Mouse (Mus musculus) forebrain, embryonic 12.5 days (tissue): Measurements from ENCODE around the gene Galnt18. TPM values are rescaled to one million over a fixed set of nuclear protein-coding genes. Genes with fewer than 3 reads are reported as not detected.

Experiments used
- ATAC-seq: fragments of 200-750 bp; cut with Nextera tagmentation; 2 replicates; pipeline ENCODE4 v1.8.0; 2017; ENCODE audit warnings: moderate TSS enrichment; ENCODE audit not compliant: low FRiP score
- H3K27ac ChIP-seq: fragments of 300-500 bp; sonication (generic); 2 replicates; pipeline ENCODE4 v1.5.1; 2016; ENCODE audit warnings: mild to moderate bottlenecking
- H3K27me3 ChIP-seq: fragments of 300-500 bp; sonication (generic); 2 replicates; pipeline ENCODE4 v1.6.1; 2016; ENCODE audit warnings: mild to moderate bottlenecking
- H3K36me3 ChIP-seq: fragments of 300-500 bp; sonication (generic); replicated peaks from 2 replicates; pipeline ENCODE4 v1.6.1; 2016; ENCODE audit warnings: mild to moderate bottlenecking
- H3K4me1 ChIP-seq: fragments of 300-500 bp; sonication (generic); 2 replicates; pipeline ENCODE4 v1.6.1; 2016
- H3K4me2 ChIP-seq: fragments of 300-500 bp; sonication (generic); 2 replicates; pipeline ENCODE4 v1.6.1; 2016; ENCODE audit warnings: mild to moderate bottlenecking, moderate library complexity
- H3K4me3 ChIP-seq: fragments of 300-500 bp; sonication (generic); replicated peaks from 2 replicates; pipeline ENCODE4 v1.5.1; 2016; ENCODE audit warnings: mild to moderate bottlenecking
- H3K9ac ChIP-seq: fragments of 300-500 bp; sonication (generic); 2 replicates; pipeline ENCODE4 v1.6.1; 2016; ENCODE audit warnings: mild to moderate bottlenecking
- H3K9me3 ChIP-seq: fragments of 300-500 bp; sonication (generic); 2 replicates; pipeline ENCODE4 v1.6.1; 2016
- WGBS: fragments of 180-500 bp; shearing (Covaris S2); methylation state at CpG from one replicate; pipeline ENCODE4 v1.1.7; 2016; 5-methylcytosine and 5-hydroxymethylcytosine counted together
- polyA plus RNA-seq: library from polyadenylated mRNA; unstranded; fragments of >200 nt; fragmentation: Nextera tagmentation; extraction: Ambion mirVana; gene quantifications from 2 replicates; pipeline ENCODE4 v1.2.1, GENCODE M21; 2016

The Galnt18 gene
- polyA plus RNA-seq, 1 experiment from 2014 or later = 5.6 TPM

- WGBS = 88% methylated on average over 2 of the region's 2 CpGs
- H3K36me3 ChIP-seq = no peaks in the 10 kb centered on the region
- H3K27ac ChIP-seq = no peak overlapping the region
- H3K4me3 ChIP-seq = no peak overlapping the region
- H3K4me2 ChIP-seq = no peak overlapping the region
- H3K27me3 ChIP-seq = no peaks in the 10 kb centered on the region
- H3K4me1 ChIP-seq = peaks cover 12% of the 10 kb centered on the region
- ATAC-seq = no peak
- no peaks in the 10 kb centered on the region for H3K9me3 ChIP-seq
- no peak overlapping the region for H3K9ac ChIP-seq
Observed at GRCm38 (mm10) chr7:111604578-111605208, 175.1 kb downstream of the Galnt18 start.

GRCm38 (mm10) chr7:111603186-111603585 is 176.6 kb downstream of the Galnt18 start:
- no peak overlapping the region for H3K4me3 ChIP-seq
- WGBS = 86% methylated on average over 4 of the region's 4 CpGs

DNA sequence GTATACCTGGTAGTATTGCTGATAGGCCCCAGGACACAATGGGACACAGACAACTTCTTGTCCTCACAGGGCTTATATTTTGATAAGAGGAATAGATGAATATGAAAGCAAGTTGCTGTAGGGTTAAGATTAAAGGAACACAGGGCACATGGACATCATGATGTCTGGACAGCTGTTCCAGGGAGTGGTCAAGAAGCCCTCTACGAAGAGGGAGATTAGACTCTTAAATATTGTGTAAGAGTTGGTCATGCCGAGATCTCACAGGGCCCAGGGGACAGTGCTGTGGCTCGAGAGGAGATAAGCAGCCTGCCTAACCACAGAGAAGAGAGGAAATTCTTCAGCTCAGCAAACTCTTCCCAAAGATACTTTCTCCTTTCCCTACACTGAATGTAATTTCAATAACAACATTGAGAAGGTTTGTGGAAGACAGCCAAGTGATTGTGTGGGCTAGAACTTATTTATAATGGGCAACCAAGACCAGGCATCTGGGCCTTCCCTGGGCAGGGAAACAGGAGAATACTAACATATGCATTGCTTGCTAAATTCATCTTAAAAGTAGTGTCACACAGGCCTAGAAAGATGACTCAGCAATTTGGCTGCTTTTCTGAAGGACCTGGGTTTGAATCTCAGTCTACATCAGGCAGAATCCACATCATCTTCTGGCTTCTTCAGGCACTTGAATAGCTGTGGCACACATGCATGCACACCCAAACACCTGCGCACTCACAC is 178.3 kb downstream of the Galnt18 start:
- H3K4me2 ChIP-seq = no peak overlapping the region
- no peaks in the 10 kb centered on the region for H3K36me3 ChIP-seq
- H3K4me3 ChIP-seq = no peak overlapping the region
- no peaks in the 10 kb centered on the region for H3K27me3 ChIP-seq
- H3K9me3 ChIP-seq = no peaks in the 10 kb centered on the region
- H3K9ac ChIP-seq = no peak overlapping the region
- H3K4me1 ChIP-seq = peaks cover 12% of the 10 kb centered on the region
- no peak for ATAC-seq
- 0 out of 2 replicates have a peak overlapping the region, but pooled peaks have one; percentile 19 for H3K27ac ChIP-seq
- 88% methylated on average over 4 of the region's 4 CpGs for WGBS

More at GRCm38 (mm10) chr7:111603186-111603585, 176.6 kb downstream of the Galnt18 start:
- Histone ChIP-seq H3K27me3 (no peaks in the 10 kb centered on the region), H3K36me3 (no peaks in the 10 kb centered on the region), H3K4me1 (peaks cover 12% of the 10 kb centered on the region), H3K27ac (no peak overlapping the region), H3K4me2 (no peak overlapping the region), H3K9ac (no peak overlapping the region), H3K9me3 (no peaks in the 10 kb centered on the region)
- no peak for ATAC-seq

- no peak overlapping the region for H3K9ac ChIP-seq
- WGBS = 21% methylated on average over 6 of the region's 6 CpGs
- H3K4me1 ChIP-seq = peaks cover 12% of the 10 kb centered on the region
- H3K36me3 ChIP-seq = no peaks in the 10 kb centered on the region
- peak; percentile 77; the same call in 1 of the 2 replicates for ATAC-seq
- H3K27me3 ChIP-seq = no peaks in the 10 kb centered on the region
- H3K27ac ChIP-seq = peak overlapping the region; percentile 61; the same call in 1 of the 2 replicates
- no peaks in the 10 kb centered on the region for H3K9me3 ChIP-seq
- H3K4me3 ChIP-seq = no peak overlapping the region
- no peak overlapping the region for H3K4me2 ChIP-seq
Observed at GRCm38 (mm10) chr7:111600756-111601155, 179.0 kb downstream of the Galnt18 start.

DNA sequence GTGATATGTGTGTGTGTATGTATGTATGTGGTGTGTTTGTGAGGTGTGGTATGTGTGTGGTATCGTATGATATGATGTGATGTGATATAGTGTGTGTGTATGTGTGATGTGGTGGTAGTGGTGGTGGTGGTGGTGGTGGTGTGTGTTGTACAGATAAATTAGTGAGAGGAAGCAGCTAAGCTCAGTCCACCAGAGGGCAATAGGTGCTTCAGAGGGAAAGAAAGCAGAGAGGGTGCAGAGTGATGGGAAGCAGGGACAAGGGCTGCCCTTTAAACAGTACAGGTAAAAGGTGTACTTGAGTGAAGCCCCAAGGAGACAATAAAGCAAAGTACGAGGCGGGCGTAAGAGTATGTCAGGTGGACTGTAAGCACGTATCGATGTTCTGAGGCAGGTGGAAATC is 186.1 kb downstream of the Galnt18 start:
- no peaks in the 10 kb centered on the region for H3K4me1 ChIP-seq
- H3K4me3 ChIP-seq = no peak overlapping the region
- WGBS = 91% methylated on average over 6 of the region's 6 CpGs
- no peaks in the 10 kb centered on the region for H3K27me3 ChIP-seq
- H3K4me2 ChIP-seq = no peak overlapping the region
- no peaks in the 10 kb centered on the region for H3K9me3 ChIP-seq
- H3K27ac ChIP-seq = no peak overlapping the region
- H3K36me3 ChIP-seq = no peaks in the 10 kb centered on the region
- ATAC-seq = no peak
- no peak overlapping the region for H3K9ac ChIP-seq

DNA sequence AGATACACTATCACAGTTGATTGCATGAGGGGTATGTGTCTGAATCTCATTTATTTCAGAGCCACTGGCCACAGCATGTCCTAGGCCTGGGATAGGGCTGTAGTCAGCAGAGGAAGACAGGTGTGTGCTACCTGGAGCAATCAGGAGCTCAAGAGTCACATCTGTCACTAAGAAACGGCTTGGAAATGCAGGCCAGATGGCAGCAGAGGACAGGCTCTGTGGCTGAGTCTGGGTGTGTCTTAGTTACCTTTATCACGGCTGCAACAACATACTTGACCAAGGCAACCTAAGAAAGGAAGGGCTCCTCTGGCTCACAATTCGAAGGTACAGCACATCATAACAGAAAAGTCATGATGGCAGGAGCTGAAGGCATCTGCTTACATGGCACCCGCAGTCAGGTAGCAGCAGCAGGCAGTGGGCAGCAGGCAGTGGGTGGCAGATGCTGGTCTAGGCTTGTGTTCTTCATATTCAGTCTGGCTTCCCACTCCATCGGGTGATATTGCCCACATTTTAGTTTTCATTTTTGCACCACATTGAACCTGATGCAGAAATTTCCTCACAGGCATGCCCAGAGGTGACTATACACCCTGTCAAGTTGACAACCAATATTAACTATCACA is 190.2 kb downstream of the Galnt18 start:
- Histone ChIP-seq H3K4me3 (no peak overlapping the region), H3K9me3 (no peaks in the 10 kb centered on the region), H3K27me3 (no peaks in the 10 kb centered on the region), H3K9ac (no peak overlapping the region), H3K4me2 (no peak overlapping the region), H3K36me3 (no peaks in the 10 kb centered on the region), H3K4me1 (peaks cover 2% of the 10 kb centered on the region; the same call in 1 of the 2 replicates), H3K27ac (no peak overlapping the region)
- no peak for ATAC-seq
- 86% methylated on average over 5 of the region's 5 CpGs for WGBS

- WGBS = 58% methylated on average over 4 of the region's 4 CpGs
- no peak overlapping the region for H3K9ac ChIP-seq
- H3K4me2 ChIP-seq = no peak overlapping the region
- peaks cover 2% of the 10 kb centered on the region; the same call in 1 of the 2 replicates for H3K4me1 ChIP-seq
- no peaks in the 10 kb centered on the region for H3K27me3 ChIP-seq
- no peak overlapping the region for H3K4me3 ChIP-seq
- no peaks in the 10 kb centered on the region for H3K36me3 ChIP-seq
- H3K27ac ChIP-seq = no peak overlapping the region
- no peak for ATAC-seq
- no peaks in the 10 kb centered on the region for H3K9me3 ChIP-seq
Observed at GRCm38 (mm10) chr7:111588291-111588781, 191.4 kb downstream of the Galnt18 start.

- Histone ChIP-seq H3K4me2 (no peak overlapping the region), H3K27me3 (no peaks in the 10 kb centered on the region), H3K4me1 (peaks cover 7% of the 10 kb centered on the region), H3K9me3 (no peaks in the 10 kb centered on the region), H3K36me3 (no peaks in the 10 kb centered on the region), H3K4me3 (no peak overlapping the region), H3K9ac (no peak overlapping the region), H3K27ac (no peak overlapping the region)
- WGBS = 45% methylated on average over 6 of the region's 6 CpGs
- ATAC-seq = peak; percentile 51; the same call in 1 of the 2 replicates
Observed at GRCm38 (mm10) chr7:111580547-111580946, 199.2 kb downstream of the Galnt18 start.

GRCm38 (mm10) chr7:111575096-111575495 is 204.7 kb downstream of the Galnt18 start:
- H3K27me3 ChIP-seq = no peaks in the 10 kb centered on the region
- no peak for ATAC-seq
- H3K9me3 ChIP-seq = no peaks in the 10 kb centered on the region
- WGBS = 85% methylated on average over 2 of the region's 2 CpGs
- H3K27ac ChIP-seq = no peak overlapping the region
- no peak overlapping the region for H3K4me2 ChIP-seq
- no peak overlapping the region for H3K4me3 ChIP-seq
- H3K9ac ChIP-seq = no peak overlapping the region
- H3K4me1 ChIP-seq = peaks cover 19% of the 10 kb centered on the region; the same call in 1 of the 2 replicates
- no peaks in the 10 kb centered on the region for H3K36me3 ChIP-seq

GRCm38 (mm10) chr7:111572336-111572735 is 207.4 kb downstream of the Galnt18 start:
- Histone ChIP-seq H3K9ac (no peak overlapping the region), H3K27ac (no peak overlapping the region), H3K4me1 (peaks cover 19% of the 10 kb centered on the region; the same call in 1 of the 2 replicates), H3K9me3 (no peaks in the 10 kb centered on the region), H3K27me3 (no peaks in the 10 kb centered on the region), H3K4me2 (no peak overlapping the region), H3K4me3 (no peak overlapping the region), H3K36me3 (no peaks in the 10 kb centered on the region)
- no peak for ATAC-seq
- 87% methylated on average over 2 of the region's 2 CpGs for WGBS

GRCm38 (mm10) chr7:111566838-111567237 is 212.9 kb downstream of the Galnt18 start:
- no peaks in the 10 kb centered on the region for H3K36me3 ChIP-seq
- no peak overlapping the region for H3K9ac ChIP-seq
- no peaks in the 10 kb centered on the region for H3K9me3 ChIP-seq
- no peak overlapping the region for H3K27ac ChIP-seq
- WGBS = 84% methylated on average over 6 of the region's 6 CpGs
- H3K4me2 ChIP-seq = no peak overlapping the region
- no peak overlapping the region for H3K4me3 ChIP-seq
- no peaks in the 10 kb centered on the region for H3K27me3 ChIP-seq
- no peak for ATAC-seq
- H3K4me1 ChIP-seq = peaks cover 6% of the 10 kb centered on the region; the same call in 1 of the 2 replicates

DNA sequence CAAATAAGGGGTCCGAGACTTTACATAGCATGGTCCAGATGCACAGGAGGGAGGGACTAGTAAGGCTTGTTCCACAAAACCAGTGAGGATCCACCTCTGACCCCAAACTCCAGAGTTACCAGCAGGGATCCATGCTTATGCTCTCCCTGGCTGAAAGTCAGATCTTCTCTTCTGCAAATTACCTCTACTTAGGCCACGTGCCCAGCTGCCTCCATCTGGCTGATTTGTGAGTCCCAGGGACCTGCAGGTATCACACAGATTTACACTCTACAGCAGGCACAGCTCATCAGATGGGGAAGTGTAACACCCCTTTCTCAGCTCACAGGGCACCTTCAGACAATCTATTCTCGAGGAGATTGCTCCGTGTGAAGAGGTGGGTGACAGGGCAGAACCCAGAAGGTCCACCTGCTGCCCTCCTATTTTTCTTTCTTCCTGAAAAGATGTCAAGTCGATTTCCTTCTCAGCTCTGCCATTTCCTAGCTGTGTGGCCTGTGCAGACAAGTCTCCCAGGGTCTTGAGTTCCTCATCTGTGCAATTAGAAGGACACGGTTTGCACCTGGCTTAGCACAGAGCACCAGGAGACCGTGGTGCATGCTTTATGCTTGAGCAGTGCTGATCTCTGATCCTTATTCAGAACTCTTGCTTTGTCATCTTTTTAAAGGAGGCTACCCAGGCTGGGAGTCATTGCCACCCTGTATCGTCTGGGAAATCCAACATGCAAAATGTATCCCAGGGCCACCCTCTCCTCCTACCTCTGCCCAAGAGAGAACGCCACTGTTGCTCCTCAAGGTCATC is 216.3 kb downstream of the Galnt18 start:
- 77% methylated on average over 9 of the region's 9 CpGs for WGBS
- H3K4me2 ChIP-seq = no peak overlapping the region
- H3K9ac ChIP-seq = no peak overlapping the region
- H3K27ac ChIP-seq = no peak overlapping the region
- H3K36me3 ChIP-seq = no peaks in the 10 kb centered on the region
- H3K4me1 ChIP-seq = no peaks in the 10 kb centered on the region
- no peak overlapping the region for H3K4me3 ChIP-seq
- ATAC-seq = no peak
- H3K9me3 ChIP-seq = no peaks in the 10 kb centered on the region
- no peaks in the 10 kb centered on the region for H3K27me3 ChIP-seq
